Mouse (Mus musculus): ENCODE measurements around the gene Slc7a11. TPM values are rescaled to one million over a fixed set of nuclear protein-coding genes. Genes with fewer than 3 reads are reported as not detected.

The Slc7a11 gene
- total RNA-seq, 2 experiments from 2014 or later: 1.0 to 2.5 TPM

DNA sequence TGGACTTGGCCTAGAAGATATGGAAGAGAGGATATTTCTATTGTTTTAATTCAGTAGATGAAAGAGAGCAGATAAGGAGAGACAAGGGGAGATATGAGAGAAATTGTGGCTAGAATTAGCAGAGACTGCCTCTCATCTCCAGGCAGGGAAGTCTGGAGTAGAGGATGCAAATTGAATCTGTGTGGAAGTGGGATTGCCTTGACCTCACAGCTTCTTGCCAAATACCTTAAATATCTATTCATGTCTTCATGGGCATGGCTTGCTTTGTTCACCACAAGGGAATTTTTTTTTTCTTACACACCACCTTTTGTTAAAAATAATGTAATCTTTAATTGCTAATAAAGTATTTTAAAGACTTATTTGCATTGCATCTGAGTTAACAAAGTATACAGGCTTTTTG is 441.3 kb downstream of the Slc7a11 start:
- no peak for DNase-seq (ENCODE audit: low spot score in 2 of 2)

- no peak for DNase-seq (ENCODE audit: low spot score in 2 of 2)
These were observed 441.8 kb downstream of the Slc7a11 start for GRCm38 (mm10) chr3:50001635-50002034.

- no peak for DNase-seq (ENCODE audit: low spot score in 2 of 2)
These were observed 450.5 kb downstream of the Slc7a11 start for GRCm38 (mm10) chr3:49992891-49993290.

DNA sequence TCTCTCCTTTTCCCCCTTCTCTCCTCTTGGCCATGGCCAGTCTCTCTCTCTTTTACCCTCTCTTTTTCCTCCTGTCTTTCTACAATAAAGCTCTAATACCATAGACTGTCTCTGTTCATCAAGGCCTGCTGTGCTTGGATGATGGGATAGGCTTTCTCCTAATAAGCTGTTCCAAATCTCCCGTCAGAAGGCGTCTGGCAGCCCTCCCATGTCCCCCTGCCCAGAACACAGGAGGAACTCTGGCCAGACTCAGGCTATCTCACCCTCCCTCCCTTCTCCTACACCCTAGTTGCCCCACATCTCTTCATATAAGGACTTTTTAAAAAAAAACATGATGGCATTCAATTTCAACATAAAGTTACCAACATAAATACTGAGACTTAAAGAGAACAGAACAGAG is 456.2 kb downstream of the Slc7a11 start:
- no peak for DNase-seq (ENCODE audit: low spot score in 2 of 2)

- no peak for DNase-seq (ENCODE audit: low spot score in 2 of 2)
These were observed 458.6 kb downstream of the Slc7a11 start for GRCm38 (mm10) chr3:49984795-49985194.

DNA sequence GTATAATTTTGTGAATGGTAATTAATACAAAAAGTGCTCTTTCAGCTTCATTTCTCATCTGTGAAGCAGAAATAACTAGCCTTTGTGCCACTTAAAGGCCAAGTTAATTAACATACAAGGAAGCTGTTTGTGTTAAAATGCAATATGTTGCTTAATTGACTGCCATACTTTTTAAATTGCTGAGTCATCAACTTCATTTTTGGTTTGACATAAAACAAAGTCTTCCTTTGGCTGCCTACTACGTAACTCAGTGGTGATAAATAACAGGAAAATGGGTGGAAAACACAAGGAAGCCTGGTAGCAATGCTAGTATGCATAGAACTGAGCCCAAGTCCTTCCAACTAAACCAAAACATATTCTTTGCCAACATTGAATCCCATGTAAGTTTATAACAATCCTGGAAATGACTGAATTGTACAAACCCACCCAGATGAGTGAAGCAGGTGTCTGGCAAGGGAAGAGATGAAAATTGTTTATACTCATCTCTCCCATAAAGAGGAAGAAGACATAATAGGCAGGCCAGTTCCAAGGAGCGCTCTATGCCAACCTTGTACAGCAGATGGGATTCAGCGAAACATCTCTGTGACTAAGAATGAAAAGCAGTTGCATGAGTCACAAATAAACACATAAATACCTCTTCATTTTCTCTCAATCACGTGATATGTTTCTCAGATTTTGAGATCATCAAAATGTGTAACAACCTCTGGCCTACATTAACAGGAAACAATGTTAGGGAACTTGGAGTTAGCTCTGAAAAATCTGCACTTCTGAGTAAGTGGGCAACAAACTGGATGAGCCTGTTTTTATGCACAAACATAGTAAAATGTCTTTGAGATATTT is 459.8 kb downstream of the Slc7a11 start:
- no peak for DNase-seq (ENCODE audit: low spot score in 2 of 2)

DNA sequence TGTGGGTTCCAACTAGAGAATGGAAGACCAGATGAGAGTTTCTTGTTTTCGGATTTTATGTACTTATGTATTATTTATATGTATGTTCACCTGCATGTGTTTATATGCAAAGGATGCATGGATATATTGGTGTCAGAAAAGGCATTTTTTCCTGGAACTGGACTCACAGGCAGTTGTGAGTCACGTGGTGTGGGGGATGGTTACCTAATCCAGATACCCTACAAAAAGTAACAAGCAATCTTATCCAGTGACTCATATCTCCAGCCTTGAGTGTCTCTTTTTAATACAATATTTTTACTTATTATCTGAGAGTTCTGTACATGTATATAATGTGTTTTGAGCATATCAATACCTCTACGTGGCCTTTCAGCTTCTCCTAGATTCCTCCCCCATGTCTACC is 469.4 kb downstream of the Slc7a11 start:
- DNase-seq (ENCODE audit: low spot score in 2 of 2): no peak

- DNase-seq (ENCODE audit: low spot score in 2 of 2): no peak
These were observed 477.8 kb downstream of the Slc7a11 start for GRCm38 (mm10) chr3:49965569-49965968.

GRCm38 (mm10) chr3:49960581-49960980 is 482.8 kb downstream of the Slc7a11 start:
- no peak for DNase-seq (ENCODE audit: low spot score in 2 of 2)

DNA sequence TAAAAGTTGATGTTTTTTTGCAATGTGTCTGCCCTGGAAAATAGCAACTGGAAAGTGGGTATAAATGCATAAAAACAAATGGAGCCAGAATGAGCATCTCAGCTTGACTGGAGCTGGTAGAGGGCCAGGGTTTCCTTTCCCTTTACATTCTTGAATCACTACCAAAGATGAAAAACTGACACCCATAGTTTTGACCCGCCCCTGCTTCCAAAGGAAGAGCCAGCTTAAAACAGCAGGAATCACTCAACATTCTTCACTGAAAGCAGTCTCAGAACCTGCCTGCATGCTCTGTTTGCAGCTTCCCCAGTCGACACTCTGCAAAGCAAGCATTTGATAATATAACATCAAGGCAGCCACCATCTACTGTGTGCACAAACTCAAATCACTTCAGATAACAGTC is 496.6 kb downstream of the Slc7a11 start:
- no peak for DNase-seq (ENCODE audit: low spot score in 2 of 2)

- no peak for DNase-seq (ENCODE audit: low spot score in 2 of 2)
These were observed 498.6 kb downstream of the Slc7a11 start for GRCm38 (mm10) chr3:49944783-49945182.

DNA sequence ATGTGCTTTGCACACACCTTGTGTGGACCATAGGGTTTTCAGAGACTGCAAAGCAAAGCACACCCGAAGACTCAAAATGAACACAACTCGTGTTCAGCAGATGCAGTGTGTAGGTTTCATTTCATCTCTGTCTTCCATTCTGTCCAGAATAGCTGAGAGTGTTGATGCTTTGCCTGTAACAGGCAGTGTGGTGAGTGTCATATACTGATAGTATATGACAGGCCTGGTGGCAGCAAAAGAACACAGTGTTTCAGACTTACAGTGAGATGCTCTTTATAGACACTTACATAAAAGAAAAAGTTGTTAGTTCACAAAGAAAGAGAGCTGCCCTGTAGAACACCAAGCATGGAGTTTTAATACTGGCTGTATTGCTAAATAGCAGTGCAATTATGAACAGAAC is 505.8 kb downstream of the Slc7a11 start:
- DNase-seq (ENCODE audit: low spot score in 2 of 2): no peak

- DNase-seq (ENCODE audit: low spot score in 2 of 2): no peak
These were observed 513.9 kb downstream of the Slc7a11 start for GRCm38 (mm10) chr3:49929496-49929895.

DNA sequence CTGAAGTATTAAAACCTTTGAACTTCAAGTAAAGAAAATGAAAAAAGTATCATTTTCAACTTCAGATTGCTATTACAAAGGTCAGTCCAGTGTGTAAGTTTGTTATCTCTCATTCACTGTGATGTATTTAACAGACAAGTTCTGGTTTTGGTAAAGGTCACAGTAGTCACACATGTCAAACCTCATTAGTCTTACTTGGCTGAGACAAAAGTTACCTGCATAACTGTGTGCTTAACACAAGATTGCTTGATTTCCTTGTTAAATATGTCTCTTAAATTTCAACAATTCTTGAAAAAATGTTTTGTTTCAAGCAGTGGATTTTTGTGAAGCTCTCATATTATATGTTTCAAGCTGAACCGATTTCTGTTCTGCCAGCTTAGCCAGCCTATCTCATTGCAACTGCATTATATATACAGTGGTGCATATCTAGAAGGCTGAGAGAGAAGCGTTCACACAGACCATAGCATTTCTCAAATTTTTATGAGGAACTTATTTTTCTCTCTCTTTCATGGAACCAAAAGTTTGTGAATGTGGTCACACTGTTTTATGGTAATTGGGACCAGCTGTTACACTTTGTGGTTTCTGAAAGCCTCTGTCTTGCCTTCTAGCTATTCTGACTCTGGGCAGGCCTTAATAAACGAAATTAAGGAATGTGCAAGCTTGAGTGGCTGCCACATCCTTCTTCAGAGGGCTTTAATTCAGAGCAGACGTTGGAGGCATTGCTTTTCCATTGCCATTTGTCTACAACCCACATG is 514.7 kb downstream of the Slc7a11 start:
- no peak for DNase-seq (ENCODE audit: low spot score in 2 of 2)

DNA sequence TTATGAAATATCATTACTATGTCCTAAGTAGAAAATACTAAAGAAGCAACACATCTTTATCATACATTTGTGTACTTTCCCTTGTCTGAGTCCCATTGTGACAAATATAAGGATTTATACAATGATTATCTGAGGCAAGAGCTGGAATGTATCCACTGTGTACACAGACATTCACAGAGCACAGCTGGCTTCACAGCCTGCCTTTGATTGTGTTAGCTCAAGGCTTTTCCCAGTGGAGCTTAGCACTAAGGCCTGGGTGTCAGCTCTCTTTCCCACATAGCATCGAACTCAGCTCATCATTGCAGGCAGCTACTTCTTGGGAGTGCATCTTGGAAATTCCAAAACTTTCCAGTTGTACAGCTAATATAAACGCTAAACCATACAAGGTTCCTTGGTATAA is 529.5 kb downstream of the Slc7a11 start:
- DNase-seq (ENCODE audit: low spot score in 2 of 2): no peak

- DNase-seq (ENCODE audit: low spot score in 2 of 2): no peak
These were observed 532.5 kb downstream of the Slc7a11 start for GRCm38 (mm10) chr3:49910922-49911321.

GRCm38 (mm10) chr3:49908426-49909341 is 534.7 kb downstream of the Slc7a11 start:
- DNase-seq (ENCODE audit: low spot score in 2 of 2): no peak

GRCm38 (mm10) chr3:49893945-49894344 is 549.5 kb downstream of the Slc7a11 start:
- DNase-seq (ENCODE audit: low spot score in 2 of 2): no peak

DNA sequence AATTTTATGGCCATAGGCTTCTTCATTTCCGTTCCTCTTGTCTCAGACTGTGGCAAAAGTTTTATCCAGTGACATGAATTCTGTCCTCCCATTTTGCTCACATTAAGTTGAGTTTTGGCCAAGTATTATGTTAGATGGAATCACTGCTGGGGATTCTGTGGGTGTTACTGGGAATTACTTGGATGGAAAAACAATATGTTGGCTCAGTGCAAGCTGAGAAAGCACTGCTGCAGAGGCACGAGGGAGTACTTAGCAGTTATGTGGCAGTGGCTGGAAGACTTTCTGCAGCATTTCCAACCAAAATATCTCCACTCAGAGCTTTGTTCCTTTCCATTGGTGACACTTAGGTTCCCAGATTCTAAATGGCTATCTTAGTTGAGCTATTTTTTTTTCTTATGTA is 556.1 kb downstream of the Slc7a11 start:
- no peak for DNase-seq (ENCODE audit: low spot score in 2 of 2)

GRCm38 (mm10) chr3:49886220-49886945 is 557.0 kb downstream of the Slc7a11 start:
- no peak for DNase-seq (ENCODE audit: low spot score in 2 of 2)

GRCm38 (mm10) chr3:49880496-49880895 is 562.9 kb downstream of the Slc7a11 start:
- DNase-seq (ENCODE audit: low spot score in 2 of 2): no peak
